Mouse (Mus musculus): ENCODE measurements at regions not wholly inside any gene's neighbourhood (a gene's known extent, or its start where the extent isn't known, plus 50 kb on each side); places are given as distances from the start of the nearest gene placed in this dataset.

- Histone ChIP-seq H3K27ac (no peak overlapping the region), H3K4me2 (no peak overlapping the region), H3K4me3 (replicated peaks) (no peak overlapping the region), H3K9ac (no peak overlapping the region), H3K9me3 (replicated peaks) (no peaks in the 10 kb centered on the region), H3K4me1 (no peaks in the 10 kb centered on the region), H3K36me3 (no peaks in the 10 kb centered on the region), H3K27me3 (no peaks in the 10 kb centered on the region)
- 74% methylated on average over 6 of the region's 6 CpGs for WGBS
- no peak for ATAC-seq (replicated peaks; ENCODE audit: low FRiP score)
Observed at GRCm38 (mm10) chr3:144270206-144270605, 65.2 kb upstream of the Lmo4 start.

DNA sequence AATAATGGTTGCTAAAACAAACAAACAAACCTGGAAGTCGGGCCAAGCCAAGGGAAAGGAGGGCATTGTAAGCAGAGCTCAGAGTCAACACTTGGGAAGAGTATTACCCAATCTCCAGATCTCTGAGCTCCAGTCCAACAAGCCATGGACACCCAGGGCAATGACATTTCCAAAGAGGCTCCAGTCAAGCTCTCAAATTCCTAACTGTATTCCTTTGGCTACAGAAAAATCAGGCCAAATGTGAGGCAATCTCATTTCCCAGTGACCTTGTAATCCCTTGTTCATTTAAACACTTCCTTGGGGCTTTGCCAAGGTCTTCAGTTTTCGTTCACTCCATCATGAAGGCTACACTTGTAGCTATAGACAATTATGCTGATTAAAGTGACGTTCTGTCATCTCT lies 59.5 kb upstream of the Lmo4 start:
- Histone ChIP-seq H3K36me3 (no peaks in the 10 kb centered on the region), H3K4me3 (replicated peaks) (no peak overlapping the region), H3K4me2 (no peak overlapping the region), H3K4me1 (no peaks in the 10 kb centered on the region), H3K9me3 (replicated peaks) (no peaks in the 10 kb centered on the region), H3K9ac (no peak overlapping the region), H3K27ac (no peak overlapping the region), H3K27me3 (no peaks in the 10 kb centered on the region)
- WGBS: 68% methylated on average over 3 of the region's 3 CpGs
- no peak for ATAC-seq (replicated peaks; ENCODE audit: low FRiP score)

DNA sequence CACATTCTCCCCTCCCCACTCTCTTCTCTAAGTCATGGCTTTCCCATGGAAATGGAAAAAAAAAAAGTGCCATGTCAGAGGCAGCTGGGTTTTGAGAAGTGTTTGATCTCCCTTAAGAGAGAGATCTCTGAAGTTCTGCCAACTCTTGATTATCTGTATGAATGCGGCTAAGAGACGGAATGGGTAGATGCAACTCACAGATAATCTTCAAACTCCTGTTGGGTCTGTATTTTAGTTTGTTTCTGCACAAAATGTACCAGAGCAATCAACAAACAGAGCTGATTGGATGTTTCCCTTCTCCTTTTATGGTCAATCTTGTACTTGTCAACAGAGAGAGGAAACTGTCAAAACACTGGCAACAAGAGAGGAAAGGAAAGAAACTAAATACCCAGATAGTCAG lies 55.9 kb upstream of the Lmo4 start:
- H3K4me3 ChIP-seq (replicated peaks): no peak overlapping the region
- H3K27me3 ChIP-seq: no peaks in the 10 kb centered on the region
- H3K9me3 ChIP-seq (replicated peaks): no peaks in the 10 kb centered on the region
- H3K9ac ChIP-seq: no peak overlapping the region
- no peak overlapping the region for H3K4me2 ChIP-seq
- no peak overlapping the region for H3K27ac ChIP-seq
- H3K4me1 ChIP-seq: no peaks in the 10 kb centered on the region
- ATAC-seq (replicated peaks; ENCODE audit: low FRiP score): no peak
- no peaks in the 10 kb centered on the region for H3K36me3 ChIP-seq
- 59% methylated on average over 2 of the region's 2 CpGs for WGBS

DNA sequence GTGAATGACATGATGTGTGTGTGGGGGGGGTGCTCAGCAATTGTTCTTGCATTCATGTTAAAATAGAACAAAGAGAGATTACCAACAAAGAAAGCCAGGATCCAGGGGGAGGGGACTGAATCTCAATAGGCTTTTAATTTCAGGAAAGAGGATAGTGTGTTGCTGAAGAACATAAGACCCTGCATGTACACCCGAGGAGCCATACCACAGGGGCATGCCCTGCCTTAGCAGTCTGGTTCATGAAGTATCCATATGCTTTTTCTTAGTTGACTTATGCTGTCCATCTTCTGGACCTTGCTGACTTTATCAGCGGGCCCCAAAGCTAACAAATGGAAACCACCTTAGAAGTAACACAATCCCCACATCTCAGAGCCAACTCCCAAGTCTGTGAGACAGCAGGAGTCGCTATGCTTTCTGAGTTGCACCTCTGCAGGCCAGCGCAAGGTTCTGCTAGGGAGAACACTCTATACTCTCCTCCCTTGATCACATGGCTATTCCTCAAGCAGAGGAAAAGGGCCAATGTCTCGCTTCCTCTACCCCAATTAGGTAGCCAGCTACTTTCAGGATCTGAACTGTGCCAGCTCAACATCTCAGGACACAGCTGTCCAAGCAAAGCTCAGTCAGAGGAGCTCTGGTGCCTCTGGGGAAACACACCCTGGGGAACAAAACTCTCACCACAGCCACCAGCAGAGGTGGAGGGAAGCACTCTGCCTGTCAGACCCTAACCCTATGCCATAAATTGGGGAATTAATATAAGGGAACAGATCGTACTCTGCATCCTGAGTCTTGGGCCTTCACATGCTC lies 52.9 kb upstream of the Lmo4 start:
- WGBS: 54% methylated on average over 6 of the region's 6 CpGs
- no peak overlapping the region for H3K4me2 ChIP-seq
- H3K4me3 ChIP-seq (replicated peaks): no peak overlapping the region
- no peaks in the 10 kb centered on the region for H3K27me3 ChIP-seq
- no peaks in the 10 kb centered on the region for H3K36me3 ChIP-seq
- no peaks in the 10 kb centered on the region for H3K4me1 ChIP-seq
- no peaks in the 10 kb centered on the region for H3K9me3 ChIP-seq (replicated peaks)
- ATAC-seq (replicated peaks; ENCODE audit: low FRiP score): no peak
- no peak overlapping the region for H3K27ac ChIP-seq
- H3K9ac ChIP-seq: no peak overlapping the region

GRCm38 (mm10) chr3:144257196-144257595 lies 52.2 kb upstream of the Lmo4 start:
- H3K4me1 ChIP-seq: no peaks in the 10 kb centered on the region
- no peak overlapping the region for H3K4me3 ChIP-seq (replicated peaks)
- no peak for ATAC-seq (replicated peaks; ENCODE audit: low FRiP score)
- H3K4me2 ChIP-seq: no peak overlapping the region
- no peak overlapping the region for H3K9ac ChIP-seq
- no peak overlapping the region for H3K27ac ChIP-seq
- WGBS: 85% methylated on average over 9 of the region's 9 CpGs
- no peaks in the 10 kb centered on the region for H3K36me3 ChIP-seq
- H3K27me3 ChIP-seq: no peaks in the 10 kb centered on the region
- no peaks in the 10 kb centered on the region for H3K9me3 ChIP-seq (replicated peaks)

GRCm38 (mm10) chr3:144255596-144256550 lies 50.9 kb upstream of the Lmo4 start:
- no peak overlapping the region for H3K4me2 ChIP-seq
- no peaks in the 10 kb centered on the region for H3K36me3 ChIP-seq
- no peaks in the 10 kb centered on the region for H3K4me1 ChIP-seq
- no peak for ATAC-seq (replicated peaks; ENCODE audit: low FRiP score)
- H3K4me3 ChIP-seq (replicated peaks): no peak overlapping the region
- no peaks in the 10 kb centered on the region for H3K27me3 ChIP-seq
- H3K9me3 ChIP-seq (replicated peaks): no peaks in the 10 kb centered on the region
- no peak overlapping the region for H3K9ac ChIP-seq
- 73% methylated on average over 12 of the region's 12 CpGs for WGBS
- no peak overlapping the region for H3K27ac ChIP-seq

Measured in kidney, embryonic 15.5 days (tissue).